Mouse (Mus musculus): Measurements from ENCODE around the gene Dock1. TPM values are rescaled to one million over a fixed set of nuclear protein-coding genes. Genes with fewer than 3 reads are reported as not detected.

The Dock1 gene
- total and polyA plus RNA-seq, 3 experiments: not detected

GRCm38 (mm10) chr7:135212505-135212904, 542.1 kb downstream of the Dock1 start:
- TF ChIP-seq UBTF (IDR thresholded peaks at IDR 0.05; ENCODE audit: low read depth, low read length) (no peak), NELFE (IDR thresholded peaks at IDR 0.05; ENCODE audit: low read depth, low read length) (no peak), POLR2AphosphoS2 (IDR thresholded peaks at IDR 0.05; ENCODE audit: low read depth, low read length) (no peak), ZKSCAN1 (IDR thresholded peaks at IDR 0.05; ENCODE audit: borderline replicate concordance, low read depth, low read length) (no peak), IRF4 (IDR thresholded peaks at IDR 0.05; ENCODE audit: low read depth, low read length) (no peak), MXI1 (IDR thresholded peaks at IDR 0.05; ENCODE audit: low read depth, low read length) (no peak), EP300 (IDR thresholded peaks at IDR 0.05; ENCODE audit: low read length) (no peak), USF2 (conservative IDR thresholded peaks at IDR 0.05; ENCODE audit: low read depth, low read length) (no peak), MAX (IDR thresholded peaks at IDR 0.05; ENCODE audit: low read length) (no peak), MAZ (IDR thresholded peaks at IDR 0.05; ENCODE audit: low read depth, low read length) (no peak), MYC (IDR thresholded peaks at IDR 0.05; ENCODE audit: low read depth, low read length) (no peak), RCOR1 (conservative IDR thresholded peaks at IDR 0.05; ENCODE audit: low read depth, low read length) (no peak), JUN (IDR thresholded peaks at IDR 0.05; ENCODE audit: insufficient read depth, low read depth, low read length) (no peak), ZC3H11A (IDR thresholded peaks at IDR 0.05; ENCODE audit: low read depth, low read length) (no peak), SMC3 (IDR thresholded peaks at IDR 0.05; ENCODE audit: low read depth, low read length) (no peak)
- no peaks in the 10 kb centered on the region for H3K36me3 ChIP-seq (replicated peaks in 1 of 2; ENCODE audit: control insufficient read depth in 1 of 2, insufficient read depth in 1 of 2, low read length in 1 of 2)
- DNase-seq (ENCODE audit: extremely low read depth): no peak

GRCm38 (mm10) chr7:135221475-135221874, 551.0 kb downstream of the Dock1 start:
- H3K79me2 ChIP-seq (replicated peaks; ENCODE audit: control insufficient read depth, extremely low read depth, insufficient read depth, poor library complexity, severe bottlenecking): no peaks in the 10 kb centered on the region
- no peak overlapping the region for H3K4me3 ChIP-seq (replicated peaks in 1 of 3; ENCODE audit: low read depth in 2 of 3, low read length in 2 of 3, poor library complexity in 1 of 3)
- peaks cover 16% of the 10 kb centered on the region for H3K9me3 ChIP-seq (replicated peaks; ENCODE audit: low read length)
- no peaks in the 10 kb centered on the region for H3K27me3 ChIP-seq (replicated peaks)
- TF ChIP-seq UBTF (IDR thresholded peaks at IDR 0.05; ENCODE audit: low read depth, low read length) (no peak), JUN (IDR thresholded peaks at IDR 0.05; ENCODE audit: insufficient read depth, low read depth, low read length) (no peak), CHD2 (IDR thresholded peaks at IDR 0.05; ENCODE audit: low read length) (no peak), TBP (conservative IDR thresholded peaks at IDR 0.05; ENCODE audit: low read depth, low read length) (no peak), USF2 (conservative IDR thresholded peaks at IDR 0.05; ENCODE audit: low read depth, low read length) (no peak), SMC3 (IDR thresholded peaks at IDR 0.05; ENCODE audit: low read depth, low read length) (no peak), ZKSCAN1 (IDR thresholded peaks at IDR 0.05; ENCODE audit: borderline replicate concordance, low read depth, low read length) (no peak), ETS1 (conservative IDR thresholded peaks at IDR 0.05; ENCODE audit: low read depth, low read length) (no peak), JUND (conservative IDR thresholded peaks at IDR 0.05; ENCODE audit: low read depth, low read length) (no peak), ZMIZ1 (IDR thresholded peaks at IDR 0.05; ENCODE audit: low read depth, low read length) (no peak)
- dilution Hi-C loops (cut with MboI; ENCODE audit: extremely low pct_ligation_motif_present, extremely low pct_unique_long_range_greater_than_20kb, low sequenced_read_pairs): no loop called here
- H3K9ac ChIP-seq (ENCODE audit: insufficient read depth, low read depth): no peak overlapping the region
- no peak for DNase-seq (ENCODE audit: extremely low read depth)
- H3K4me1 ChIP-seq (ENCODE audit: control insufficient read depth in 1 of 2, insufficient read depth in 2 of 2): no peaks in the 10 kb centered on the region
- H3K4me2 ChIP-seq (ENCODE audit: insufficient read depth, low read depth, poor library complexity, severe bottlenecking): no peak overlapping the region
- in situ Hi-C loops (cut with MboI; ENCODE audit: low pct_ligation_motif_present, low pct_unique_long_range_greater_than_20kb, low sequenced_read_pairs): no loop called here
- H3K36me3 ChIP-seq (replicated peaks in 1 of 2; ENCODE audit: control insufficient read depth in 1 of 2, insufficient read depth in 1 of 2, low read length in 1 of 2): no peaks in the 10 kb centered on the region
- no peak overlapping the region for H3K27ac ChIP-seq (ENCODE audit: insufficient read depth, low read depth)

More at GRCm38 (mm10) chr7:135212505-135212904, 542.1 kb downstream of the Dock1 start:
- H3K4me3 ChIP-seq (replicated peaks in 1 of 3; ENCODE audit: low read depth in 2 of 3, low read length in 2 of 3, poor library complexity in 1 of 3): no peak overlapping the region
- H3K27ac ChIP-seq (ENCODE audit: insufficient read depth, low read depth): no peak overlapping the region
- in situ Hi-C loops (cut with MboI; ENCODE audit: low pct_ligation_motif_present, low pct_unique_long_range_greater_than_20kb, low sequenced_read_pairs) (no loop called here), dilution Hi-C loops (cut with MboI; ENCODE audit: extremely low pct_ligation_motif_present, extremely low pct_unique_long_range_greater_than_20kb, low sequenced_read_pairs) (no loop called here)
- no peak overlapping the region for H3K9ac ChIP-seq (ENCODE audit: insufficient read depth, low read depth)
- peaks cover 24% of the 10 kb centered on the region for H3K9me3 ChIP-seq (replicated peaks; ENCODE audit: low read length)
- H3K4me2 ChIP-seq (ENCODE audit: insufficient read depth, low read depth, poor library complexity, severe bottlenecking): no peak overlapping the region
- H3K79me2 ChIP-seq (replicated peaks; ENCODE audit: control insufficient read depth, extremely low read depth, insufficient read depth, poor library complexity, severe bottlenecking): no peaks in the 10 kb centered on the region
- peaks cover 1% of the 10 kb centered on the region for H3K27me3 ChIP-seq (replicated peaks)
- H3K4me1 ChIP-seq (ENCODE audit: control insufficient read depth in 1 of 2, insufficient read depth in 2 of 2): no peaks in the 10 kb centered on the region

Measured in CH12.LX (cell line).